Mouse (Mus musculus): Measurements from ENCODE around the gene Arid1b.

GRCm38 (mm10) chr17:5178534-5178933 is 184.4 kb downstream of the Arid1b start:
- no peak for TF ChIP-seq CTCF (conservative IDR thresholded peaks at IDR 0.05; ENCODE audit: low read length)
- TF ChIP-seq NANOG (IDR thresholded peaks at IDR 0.05; ENCODE audit: borderline replicate concordance, low read length), result no peak
- no peak for TF ChIP-seq POU5F1 (IDR thresholded peaks at IDR 0.05; ENCODE audit: borderline replicate concordance, low read length)

All from E14TG2a.4 (cell line).